Mouse (Mus musculus) ovary, postnatal 36 days (tissue): Measurements from ENCODE around the gene Cacna1f.

Experiments
- DNase-seq: peaks from one replicate; pipeline ENCODE4 v3.0.0; 2022; ENCODE audit warnings: low spot score, mixed read lengths

The Cacna1f gene

GRCm38 (mm10) chrX:7674284-7675000 lies 67.6 kb downstream of the Cacna1f start:
- DNase-seq, result peak; percentile 23

GRCm38 (mm10) chrX:7675001-7675380 lies 68.1 kb downstream of the Cacna1f start:
- no peak for DNase-seq

DNA sequence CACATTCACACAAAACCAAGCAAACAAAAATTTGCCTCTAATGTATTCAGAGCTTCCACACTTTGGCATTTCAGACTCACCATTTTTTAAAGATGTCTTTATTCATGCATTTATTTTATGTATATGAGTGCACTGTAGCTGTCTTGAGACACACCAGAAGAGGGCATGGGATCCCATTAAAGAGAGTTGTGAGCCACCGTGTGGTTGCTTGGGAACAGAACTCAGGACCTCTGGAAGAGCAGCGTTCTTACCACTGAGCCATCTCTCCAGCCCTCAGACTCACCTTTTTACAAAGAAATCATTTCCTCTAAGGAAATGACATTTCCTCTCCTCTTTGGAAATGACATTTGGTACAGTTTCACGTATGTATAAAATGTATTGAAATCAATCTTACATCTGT lies 72.1 kb downstream of the Cacna1f start:
- DNase-seq, result no peak

DNA sequence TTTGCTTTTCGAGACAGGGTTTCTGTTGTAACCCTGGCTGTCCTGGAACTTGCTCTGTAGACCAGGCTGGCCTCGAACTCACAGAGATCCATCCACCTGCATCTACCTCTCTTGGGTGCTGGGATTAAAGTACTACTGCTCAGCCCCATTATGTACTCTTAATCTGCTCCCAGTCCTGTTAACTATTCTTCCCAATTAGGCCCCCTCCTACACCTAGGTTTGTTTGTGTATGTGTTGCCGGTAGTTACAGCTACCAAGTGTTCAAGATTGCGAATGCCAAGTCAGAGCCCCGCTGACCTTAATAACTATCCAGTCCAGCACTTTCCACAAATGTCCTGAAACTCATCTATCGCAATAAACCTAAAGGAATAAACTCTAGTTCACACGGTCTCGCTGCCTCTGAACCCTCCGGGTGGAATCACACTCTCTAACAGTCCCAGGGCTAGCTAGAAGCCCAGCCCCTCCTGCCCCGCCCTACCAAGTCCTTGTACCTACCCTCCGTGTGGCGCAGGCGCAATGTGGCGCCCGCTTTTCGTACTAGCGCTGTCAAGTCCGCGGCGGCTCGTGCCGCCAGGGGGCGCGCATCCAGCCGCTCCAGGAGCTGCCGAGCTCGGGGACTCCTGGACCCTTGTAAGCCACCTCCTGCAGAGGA lies 72.6 kb downstream of the Cacna1f start:
- DNase-seq, result peak; percentile 89

GRCm38 (mm10) chrX:7680057-7680412 lies 73.2 kb downstream of the Cacna1f start:
- DNase-seq, result no peak

- DNase-seq, result no peak
Measured at GRCm38 (mm10) chrX:7680864-7681263, 74.0 kb downstream of the Cacna1f start, which contains the start of gene Magix. Gene Magix (minus strand): TSS chrX:7681251.
